ENCODE assay signal across 27 mouse cellular contexts in the genomic region with DNA sequence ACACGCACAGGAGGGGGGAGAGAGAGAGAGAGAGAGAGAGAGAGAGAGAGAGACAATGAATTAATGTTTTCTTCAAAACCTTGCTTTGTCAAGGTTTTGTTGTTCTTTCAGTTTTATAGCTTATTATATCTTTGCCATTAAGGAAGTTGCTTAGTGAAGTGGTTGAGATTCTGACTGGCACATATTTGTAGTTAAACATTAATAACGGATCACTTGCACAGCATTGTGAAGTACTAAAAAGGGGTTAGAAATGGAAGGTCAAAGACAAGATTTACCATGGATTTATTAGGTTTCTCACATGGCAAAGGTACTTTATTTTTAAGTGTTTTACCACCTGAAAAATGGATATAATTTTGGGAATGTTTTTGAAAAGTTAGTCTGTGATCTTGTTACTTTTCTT. TPM values are rescaled to one million over a fixed set of nuclear protein-coding genes. Genes with fewer than 3 reads are reported as not detected.
DNase-seq lines count a peak whose midpoint lies in the region; ATAC-seq and TF ChIP-seq lines count a peak whose summit lies in the region.
"Had no signal": no experiment of that assay in that cellular context is flagged by ENCODE, and none has a peak within 500 bp of the region (broad histone marks: within the 10 kb centered on the region; RNA-seq: fewer than 3 reads in every experiment).

No protein-coding gene starts in this region.

- WGBS in kidney, adult 2 months: 44% methylated on average over 2 of the region's 2 CpGs
- 63% methylated on average over 2 of the region's 2 CpGs for WGBS in lung, postnatal 0 days
- WGBS in intestine, postnatal 0 days: 58% methylated on average over 2 of the region's 2 CpGs

- no peak overlapping the region for H3K9ac ChIP-seq in lung, postnatal 0 days (replicated peaks; ENCODE audit: low read depth)
- H3K9ac ChIP-seq in intestine, postnatal 0 days (ENCODE audit: low read depth, low read length): no peak overlapping the region
- H3K9ac ChIP-seq: embryonic facial prominence, embryonic 13.5 days; embryonic facial prominence, embryonic 15.5 days; forebrain, embryonic 13.5 days; forebrain, embryonic 15.5 days; forebrain, postnatal 0 days had no signal

- H3K4me2 ChIP-seq in lung, postnatal 0 days (replicated peaks; ENCODE audit: low read depth, low read length): no peak overlapping the region
- no peak overlapping the region for H3K4me2 ChIP-seq in intestine, postnatal 0 days (replicated peaks; ENCODE audit: low read depth)
- H3K4me2 ChIP-seq: embryonic facial prominence, embryonic 13.5 days; embryonic facial prominence, embryonic 15.5 days; forebrain, embryonic 13.5 days; forebrain, embryonic 15.5 days had no signal

- no peaks in the 10 kb centered on the region for H3K27me3 ChIP-seq in kidney, adult 2 months (replicated peaks; ENCODE audit: control insufficient read depth, insufficient read depth, low read length)
- no peaks in the 10 kb centered on the region for H3K27me3 ChIP-seq in lung, postnatal 0 days (replicated peaks; ENCODE audit: insufficient read depth, low read length)
- no peaks in the 10 kb centered on the region for H3K27me3 ChIP-seq in intestine, postnatal 0 days (replicated peaks; ENCODE audit: control insufficient read depth, insufficient read depth, low read length)
- H3K27me3 ChIP-seq: CH12.LX; embryonic facial prominence, embryonic 13.5 days; embryonic facial prominence, embryonic 15.5 days; forebrain, embryonic 13.5 days; forebrain, embryonic 15.5 days had no signal

- no peak for TF ChIP-seq EP300 in lung, postnatal 0 days (IDR thresholded peaks at IDR 0.05)

- TF ChIP-seq CTCF in kidney, adult 2 months (conservative IDR thresholded peaks at IDR 0.05; ENCODE audit: insufficient read depth, insufficient read length, low read depth, low read length): no peak
- TF ChIP-seq CTCF in lung, postnatal 0 days (IDR thresholded peaks at IDR 0.05): no peak
- TF ChIP-seq CTCF in intestine, postnatal 0 days (IDR thresholded peaks at IDR 0.05; ENCODE audit: low read depth): no peak

- H3K36me3 ChIP-seq in kidney, adult 2 months (ENCODE audit: control insufficient read depth, insufficient read depth, low read length): no peaks in the 10 kb centered on the region
- no peaks in the 10 kb centered on the region for H3K36me3 ChIP-seq in lung, postnatal 0 days (ENCODE audit: insufficient read depth, low read length)
- H3K36me3 ChIP-seq in intestine, postnatal 0 days (ENCODE audit: control insufficient read depth, insufficient read depth): peaks cover 3% of the 10 kb centered on the region; the same call in 1 of the 2 replicates
- H3K36me3 ChIP-seq: embryonic facial prominence, embryonic 15.5 days had no signal

- peaks cover 7% of the 10 kb centered on the region for H3K4me1 ChIP-seq in kidney, adult 2 months (ENCODE audit: control insufficient read depth, insufficient read depth, low read length)
- no peaks in the 10 kb centered on the region for H3K4me1 ChIP-seq in lung, postnatal 0 days (ENCODE audit: insufficient read depth, low read depth, low read length)
- no peaks in the 10 kb centered on the region for H3K4me1 ChIP-seq in intestine, postnatal 0 days (replicated peaks; ENCODE audit: control insufficient read depth, insufficient read depth, low read length)
- H3K4me1 ChIP-seq: embryonic facial prominence, embryonic 13.5 days; embryonic facial prominence, embryonic 15.5 days; forebrain, embryonic 10.5 days; forebrain, embryonic 13.5 days; forebrain, embryonic 15.5 days had no signal

- no peaks in the 10 kb centered on the region; the same call in 1 of the 2 replicates for H3K9me3 ChIP-seq in lung, postnatal 0 days (ENCODE audit: low read length)
- H3K9me3 ChIP-seq in intestine, postnatal 0 days (ENCODE audit: control insufficient read depth): no peaks in the 10 kb centered on the region
- H3K9me3 ChIP-seq: embryonic facial prominence, embryonic 13.5 days; embryonic facial prominence, embryonic 15.5 days; forebrain, embryonic 10.5 days; forebrain, embryonic 13.5 days; forebrain, embryonic 15.5 days; G1E had no signal

- DNase-seq in kidney, adult 2 months: peak; percentile 30
- DNase-seq in kidney, postnatal 4 days: no peak
- DNase-seq in lung, postnatal 0 days (ENCODE audit: low spot score): peak; percentile 49
- DNase-seq in lung, postnatal 25 days (ENCODE audit: low spot score): no peak
- DNase-seq in MN1 (ENCODE audit: low spot score): no peak
- DNase-seq: adrenal gland, adult 2 months; adrenal gland, postnatal 10 days; adrenal gland, postnatal 25 days; B cell, adult 2 months; cerebellum, adult 11 months; cerebellum, adult 18-20 months; cerebellum, adult 8-10 months; cerebellum, adult 9-11 months; cerebellum, postnatal 14 days; cerebellum, postnatal 36 days; embryo, embryonic 11 days; forebrain, postnatal 0 days had no signal

- no peak for TF ChIP-seq POLR2A in kidney, adult 2 months (IDR thresholded peaks at IDR 0.05; ENCODE audit: low read depth, low read length)

- no peak for ATAC-seq in lung, postnatal 0 days
- 0 out of 2 replicates have a peak, but pooled peaks have one; percentile 36 for ATAC-seq in intestine, postnatal 0 days
- ATAC-seq: CD4-positive, CD25-positive, alpha-beta regulatory T cell, adult 4 months; forebrain, embryonic 13.5 days; forebrain, embryonic 15.5 days; forebrain, postnatal 0 days had no signal

- no peak overlapping the region for H3K4me3 ChIP-seq in kidney, adult 2 months (ENCODE audit: insufficient read depth, low read depth, low read length)
- no peak overlapping the region for H3K4me3 ChIP-seq in lung, postnatal 0 days (ENCODE audit: low read depth, low read length)
- H3K4me3 ChIP-seq in intestine, postnatal 0 days (ENCODE audit: low read depth, low read length): no peak overlapping the region
- H3K4me3 ChIP-seq: embryonic facial prominence, embryonic 13.5 days; embryonic facial prominence, embryonic 15.5 days; erythroblast, embryonic 14.5 days; forebrain, embryonic 10.5 days; forebrain, embryonic 13.5 days; forebrain, embryonic 15.5 days had no signal

- peak overlapping the region; percentile 80 for H3K27ac ChIP-seq in kidney, adult 2 months (ENCODE audit: insufficient read depth, low read depth, low read length)
- H3K27ac ChIP-seq in lung, postnatal 0 days (ENCODE audit: low read length): no peak overlapping the region
- H3K27ac ChIP-seq in intestine, postnatal 0 days (ENCODE audit: low read depth, low read length): no peak overlapping the region
- H3K27ac ChIP-seq: embryonic facial prominence, embryonic 13.5 days; embryonic facial prominence, embryonic 15.5 days; forebrain, embryonic 10.5 days; forebrain, embryonic 13.5 days; forebrain, embryonic 15.5 days had no signal

RNA-seq across cellular contexts. Expression of a gene that starts 51.3 kb away (rescaled TPM):
- polyA plus RNA-seq in kidney, adult 2 months (2012; rRNA removed): 3.6 and 4.0 TPM in 2 replicates
- 7.1 and 7.7 TPM in 2 replicates for polyA plus RNA-seq in lung, postnatal 0 days (2015; fragmentation: Nextera tagmentation; extraction: Ambion mirVana)
- polyA plus RNA-seq in intestine, postnatal 0 days (2015; fragmentation: Nextera tagmentation; extraction: Ambion mirVana): 3.8 and 3.9 TPM in 2 replicates

Comparison
In these comparisons a context has a peak if more than half of its experiments do, and no peak if none do; other contexts are left out.
1. DNase-seq: peak in kidney, adult 2 months (single experiment) and lung, postnatal 0 days (single experiment); none in kidney, postnatal 4 days (0 of 2), lung, postnatal 25 days (single experiment) and MN1 (single experiment).